Mouse (Mus musculus): ENCODE measurements around the gene BC017158.

The BC017158 gene

DNA sequence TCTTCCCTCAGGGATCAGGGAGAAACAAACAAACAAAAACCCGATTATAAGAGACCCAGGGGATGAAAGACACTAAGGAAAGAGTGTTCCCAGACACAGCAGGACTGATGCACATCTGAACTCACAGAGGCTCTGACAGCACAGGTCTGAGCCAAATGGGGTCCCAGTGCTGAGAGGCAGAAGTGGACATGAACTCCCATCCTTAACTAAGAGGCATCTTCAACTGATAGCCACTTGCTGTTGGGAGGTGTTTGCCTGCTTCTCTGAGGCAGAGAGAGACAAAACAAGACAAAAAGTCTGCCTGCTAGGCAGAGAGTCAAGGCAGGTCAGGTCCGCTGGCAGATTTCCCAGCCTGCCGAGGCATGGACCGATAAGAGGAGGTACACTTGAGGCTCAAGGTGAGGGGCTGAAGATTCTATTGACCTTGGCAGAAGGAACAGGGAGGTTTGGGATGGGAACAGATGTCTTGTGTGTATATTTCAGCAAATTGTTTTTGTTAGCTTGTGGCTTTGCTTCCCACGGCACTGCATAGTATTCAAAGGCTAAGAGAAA is 41.1 kb downstream of the BC017158 start:
- Histone ChIP-seq H3K27me3 (ENCODE audit: control insufficient read depth, insufficient read depth, low read length, poor library complexity, severe bottlenecking) (no peaks in the 10 kb centered on the region), H3K36me3 (ENCODE audit: control insufficient read depth, insufficient read depth, low read length, poor library complexity, severe bottlenecking) (peaks cover 3% of the 10 kb centered on the region)
- DNase-seq (ENCODE audit: low read depth, low spot score): no peak

DNA sequence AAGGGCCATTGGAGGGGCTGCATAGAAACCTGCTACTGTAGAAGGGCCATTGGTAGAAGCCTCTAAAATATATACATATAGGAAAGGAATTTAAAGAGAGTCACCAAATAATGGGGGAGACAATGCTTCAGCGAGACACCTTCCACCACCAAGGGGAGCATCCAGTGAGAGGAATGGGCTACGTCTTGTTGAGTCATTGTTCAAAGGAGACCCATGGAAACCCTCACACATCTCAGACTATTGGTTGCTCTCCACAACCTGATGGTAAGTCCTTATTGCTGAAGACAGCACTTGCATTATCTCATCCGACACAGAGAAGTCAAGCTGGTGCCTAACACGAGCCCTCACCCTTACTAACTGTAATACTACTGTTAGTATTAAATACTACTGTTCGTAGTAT is 42.2 kb downstream of the BC017158 start:
- no peak for DNase-seq (ENCODE audit: low read depth, low spot score)
- H3K27me3 ChIP-seq (ENCODE audit: control insufficient read depth, insufficient read depth, low read length, poor library complexity, severe bottlenecking): no peaks in the 10 kb centered on the region
- peaks cover 3% of the 10 kb centered on the region for H3K36me3 ChIP-seq (ENCODE audit: control insufficient read depth, insufficient read depth, low read length, poor library complexity, severe bottlenecking)

DNA sequence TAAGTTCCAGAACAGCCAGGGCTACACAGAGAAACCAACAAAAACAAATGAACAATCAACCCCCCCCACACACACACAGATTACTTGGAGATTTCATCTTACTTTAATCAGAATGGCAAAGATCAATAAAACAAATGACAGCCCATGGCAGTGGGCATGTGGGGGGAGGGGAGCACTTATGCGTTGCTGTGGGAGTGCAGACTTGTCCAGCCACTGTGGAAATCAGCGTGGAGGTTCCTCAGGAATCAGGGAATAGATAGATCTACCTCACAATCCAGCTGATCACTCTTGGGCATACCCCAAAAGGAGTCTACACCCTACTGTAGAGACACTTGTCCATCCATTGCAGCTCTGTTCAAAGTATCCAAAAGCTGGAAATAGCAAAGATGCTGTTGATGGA is 43.0 kb downstream of the BC017158 start:
- Histone ChIP-seq H3K27me3 (ENCODE audit: control insufficient read depth, insufficient read depth, low read length, poor library complexity, severe bottlenecking) (no peaks in the 10 kb centered on the region), H3K36me3 (ENCODE audit: control insufficient read depth, insufficient read depth, low read length, poor library complexity, severe bottlenecking) (peaks cover 3% of the 10 kb centered on the region)
- no peak for DNase-seq (ENCODE audit: low read depth, low spot score)

DNA sequence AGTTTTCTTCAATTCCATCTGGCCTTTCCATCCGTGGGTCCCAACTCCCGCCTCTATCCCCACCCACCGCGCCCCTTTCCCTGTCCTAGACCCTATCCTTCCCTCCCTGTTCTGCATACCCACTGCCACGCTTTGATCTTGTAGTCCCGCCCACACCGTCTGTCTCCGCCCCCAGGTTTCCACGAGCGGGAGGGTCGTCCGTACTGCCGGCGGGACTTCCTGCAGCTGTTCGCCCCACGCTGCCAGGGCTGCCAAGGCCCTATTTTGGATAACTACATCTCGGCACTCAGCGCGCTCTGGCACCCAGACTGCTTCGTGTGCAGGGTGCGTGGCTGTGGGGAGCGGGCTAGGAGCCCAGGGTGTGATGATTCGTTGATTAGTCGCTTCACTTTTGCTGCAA is 45.4 kb downstream of the BC017158 start:
- Histone ChIP-seq H3K27me3 (ENCODE audit: control insufficient read depth, insufficient read depth, low read length, poor library complexity, severe bottlenecking) (no peaks in the 10 kb centered on the region), H3K36me3 (ENCODE audit: control insufficient read depth, insufficient read depth, low read length, poor library complexity, severe bottlenecking) (peaks cover 3% of the 10 kb centered on the region)
- DNase-seq (ENCODE audit: low read depth, low spot score): no peak

DNA sequence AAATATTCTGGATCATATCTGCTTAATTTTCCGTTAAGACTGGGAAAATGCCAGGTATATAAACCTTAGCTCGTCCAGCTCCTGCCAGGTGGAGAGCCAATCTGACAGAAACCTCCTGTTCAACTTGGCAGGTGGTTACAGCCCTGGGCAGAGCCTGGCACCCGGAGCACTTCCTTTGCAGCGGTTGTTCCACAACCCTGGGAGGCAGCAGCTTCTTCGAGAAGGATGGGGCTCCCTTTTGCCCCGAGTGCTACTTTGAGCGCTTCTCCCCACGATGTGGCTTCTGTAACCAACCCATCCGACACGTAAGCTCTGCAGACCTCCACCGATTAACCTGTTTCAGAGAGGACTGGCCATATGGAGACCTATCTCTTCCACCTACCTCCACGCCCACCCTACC is 46.0 kb downstream of the BC017158 start:
- Histone ChIP-seq H3K36me3 (ENCODE audit: control insufficient read depth, insufficient read depth, low read length, poor library complexity, severe bottlenecking) (peaks cover 3% of the 10 kb centered on the region), H3K27me3 (ENCODE audit: control insufficient read depth, insufficient read depth, low read length, poor library complexity, severe bottlenecking) (no peaks in the 10 kb centered on the region)
- no peak for DNase-seq (ENCODE audit: low read depth, low spot score)

DNA sequence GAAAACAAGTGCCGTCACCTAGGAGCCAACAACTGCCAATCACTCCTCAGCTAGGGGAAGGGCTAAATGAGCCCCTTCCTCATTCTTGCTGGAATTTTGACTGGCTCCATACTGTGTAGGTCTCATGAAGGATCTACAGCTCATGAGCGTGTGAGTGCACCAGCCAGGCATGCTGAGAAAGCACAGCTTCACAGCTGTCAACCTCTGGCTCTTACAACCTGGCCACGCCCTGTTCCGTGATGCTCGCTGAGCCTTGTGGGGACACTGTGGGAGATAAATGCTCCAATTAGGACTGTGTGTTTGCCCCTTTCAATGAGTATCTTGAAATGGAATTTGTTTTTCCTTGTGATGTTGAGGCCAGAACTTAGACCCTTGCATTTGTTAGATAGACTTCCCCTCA is 48.0 kb downstream of the BC017158 start:
- peaks cover 4% of the 10 kb centered on the region for H3K36me3 ChIP-seq (ENCODE audit: control insufficient read depth, insufficient read depth, low read length, poor library complexity, severe bottlenecking)
- no peaks in the 10 kb centered on the region for H3K27me3 ChIP-seq (ENCODE audit: control insufficient read depth, insufficient read depth, low read length, poor library complexity, severe bottlenecking)
- DNase-seq (ENCODE audit: low read depth, low spot score): no peak

DNA sequence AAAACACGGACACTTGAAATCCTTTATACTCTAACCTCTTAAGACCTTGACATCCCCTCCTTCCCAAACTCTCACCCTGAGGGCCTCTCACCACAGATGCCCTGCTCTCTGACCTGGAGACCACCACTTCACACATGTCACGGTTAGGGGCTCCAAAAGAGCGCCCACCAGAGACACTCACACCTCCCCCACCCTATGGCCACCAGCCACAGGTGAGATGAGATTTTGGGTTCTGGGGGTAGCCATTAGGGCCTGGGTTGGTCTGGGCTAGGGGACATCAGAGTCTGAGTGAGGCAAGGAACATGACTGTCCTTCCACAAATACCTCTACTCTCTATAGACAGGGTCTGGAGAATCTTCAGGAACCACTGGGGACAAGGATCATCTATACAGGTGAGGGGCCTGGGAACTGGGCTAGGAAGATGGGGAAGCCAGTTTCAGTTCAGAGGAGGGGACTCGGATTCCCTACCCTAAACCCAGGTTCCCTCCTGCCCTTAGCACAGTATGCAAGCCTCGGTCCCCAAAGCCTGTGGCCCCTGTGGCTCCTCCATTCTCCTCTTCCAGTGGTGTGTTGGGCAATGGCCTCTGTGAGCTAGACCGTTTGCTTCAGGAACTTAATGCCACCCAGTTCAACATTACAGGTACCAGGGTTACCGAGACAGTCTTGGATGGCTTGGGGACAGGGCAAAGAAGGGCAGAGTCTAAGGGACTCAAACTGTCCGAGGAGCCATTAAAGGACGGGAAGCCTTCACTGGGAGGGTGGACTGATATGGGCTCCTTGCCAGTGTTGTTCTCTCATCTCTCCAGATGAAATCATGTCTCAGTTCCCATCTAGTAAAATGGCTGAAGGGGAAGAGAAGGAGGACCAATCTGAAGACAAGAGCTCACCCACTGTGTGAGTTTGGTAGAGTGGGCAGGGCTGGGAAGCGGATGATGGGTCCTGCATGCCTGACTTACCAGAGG is 49.6 kb downstream of the BC017158 start:
- DNase-seq (ENCODE audit: low read depth, low spot score): no peak
- Histone ChIP-seq H3K27me3 (ENCODE audit: control insufficient read depth, insufficient read depth, low read length, poor library complexity, severe bottlenecking) (no peaks in the 10 kb centered on the region), H3K36me3 (ENCODE audit: control insufficient read depth, insufficient read depth, low read length, poor library complexity, severe bottlenecking) (peaks cover 8% of the 10 kb centered on the region)

DNA sequence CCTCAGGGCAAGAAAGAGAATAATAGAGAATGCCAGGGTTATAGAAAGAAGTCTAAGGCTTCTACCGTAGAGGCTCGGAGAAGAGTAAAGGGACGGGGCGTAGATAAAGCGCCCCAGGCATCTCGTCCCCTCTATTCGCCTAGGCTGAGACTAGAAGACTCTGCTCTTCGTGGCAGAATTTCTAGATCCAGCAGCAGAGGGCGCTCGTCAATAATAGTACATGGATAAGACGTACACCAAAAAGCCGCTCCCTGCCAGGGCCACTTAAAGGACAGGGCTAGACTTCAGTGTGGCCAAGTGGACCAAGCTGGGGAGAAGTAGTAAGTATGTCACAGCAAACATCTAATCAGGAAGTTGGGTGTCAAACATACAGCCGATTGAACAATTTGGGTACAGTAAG is 50.5 kb downstream of the BC017158 start:
- peaks cover 10% of the 10 kb centered on the region for H3K36me3 ChIP-seq (ENCODE audit: control insufficient read depth, insufficient read depth, low read length, poor library complexity, severe bottlenecking)
- peak; percentile 78 for DNase-seq (ENCODE audit: low read depth, low spot score)

DNA sequence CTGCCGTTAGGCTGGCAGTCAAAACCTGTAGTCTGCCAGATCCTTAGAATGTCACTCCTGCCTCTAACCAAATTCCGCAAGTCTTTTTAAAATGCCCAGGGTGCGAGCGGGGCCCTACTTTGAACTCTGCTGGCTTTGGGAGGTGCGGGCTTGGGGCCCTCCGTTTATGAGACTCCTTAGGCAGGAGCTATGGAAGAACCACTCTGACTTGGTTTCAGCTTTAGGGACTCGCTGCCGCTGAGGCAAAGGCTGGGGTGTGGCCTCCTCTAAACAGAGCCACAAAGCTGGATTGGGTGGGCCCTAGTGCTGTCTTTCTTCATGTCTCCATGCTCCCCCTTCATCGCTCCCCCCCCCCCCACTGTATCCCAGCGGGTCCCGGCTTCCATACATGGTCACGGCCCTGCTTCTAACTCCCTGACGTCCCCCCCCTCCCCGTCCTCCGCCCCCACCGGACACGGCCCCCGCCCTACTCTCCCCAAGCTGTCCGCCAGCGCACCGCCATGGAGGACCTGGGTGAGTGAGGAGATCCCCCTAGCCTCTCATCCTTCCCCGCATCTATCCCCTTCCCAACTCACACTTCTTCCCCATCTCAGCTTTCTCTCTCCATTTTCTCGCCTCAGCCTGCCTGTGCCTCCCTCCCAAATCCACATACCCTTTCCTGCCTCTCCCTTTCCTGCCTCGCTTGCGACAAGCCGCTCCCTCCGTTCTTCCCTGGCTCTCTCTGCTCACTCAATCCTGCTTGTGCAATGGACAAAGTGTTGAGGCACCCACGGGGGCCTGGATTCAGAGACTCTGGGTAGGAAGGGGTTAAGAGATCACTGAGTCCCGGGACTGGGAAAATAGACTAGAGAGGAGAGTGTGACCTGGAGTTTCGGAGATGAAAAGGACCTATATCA is 51.2 kb downstream of the BC017158 start, which contains the start of gene Tgfb1i1:
Gene Tgfb1i1, plus strand, starts transcription at position 317 of the 896 bp plus-strand sequence.
- DNase-seq (ENCODE audit: low read depth, low spot score): no peak
- H3K36me3 ChIP-seq (ENCODE audit: control insufficient read depth, insufficient read depth, low read length, poor library complexity, severe bottlenecking): peaks cover 12% of the 10 kb centered on the region

More for the DNA sequence above, 50.5 kb downstream of the BC017158 start:
- no peaks in the 10 kb centered on the region for H3K27me3 ChIP-seq (ENCODE audit: control insufficient read depth, insufficient read depth, low read length, poor library complexity, severe bottlenecking)

DNA sequence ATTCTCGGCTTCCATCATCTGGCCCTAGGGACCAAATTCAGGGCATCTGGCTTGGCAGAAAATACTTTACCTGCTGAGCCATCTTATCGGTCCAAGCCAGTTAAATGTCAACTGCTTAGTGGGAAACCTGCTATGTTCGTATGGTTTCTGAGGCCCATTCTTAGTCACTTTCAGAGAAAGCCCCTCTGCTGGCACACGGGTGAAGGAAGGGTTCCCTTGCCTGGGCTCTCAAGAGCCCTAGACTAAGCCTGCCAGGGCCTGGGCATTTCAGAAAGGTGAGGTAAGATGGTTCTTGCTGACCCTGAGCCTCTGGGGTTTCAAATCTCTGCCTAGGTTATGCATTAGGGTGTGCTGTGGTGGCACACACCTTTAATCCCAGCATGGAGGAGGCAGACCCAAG is 52.4 kb downstream of the BC017158 start:
- peaks cover 15% of the 10 kb centered on the region for H3K36me3 ChIP-seq (ENCODE audit: control insufficient read depth, insufficient read depth, low read length, poor library complexity, severe bottlenecking)
- DNase-seq (ENCODE audit: low read depth, low spot score): no peak

More for the DNA sequence above, 51.2 kb downstream of the BC017158 start, which contains the start of gene Tgfb1i1:
- no peaks in the 10 kb centered on the region for H3K27me3 ChIP-seq (ENCODE audit: control insufficient read depth, insufficient read depth, low read length, poor library complexity, severe bottlenecking)

DNA sequence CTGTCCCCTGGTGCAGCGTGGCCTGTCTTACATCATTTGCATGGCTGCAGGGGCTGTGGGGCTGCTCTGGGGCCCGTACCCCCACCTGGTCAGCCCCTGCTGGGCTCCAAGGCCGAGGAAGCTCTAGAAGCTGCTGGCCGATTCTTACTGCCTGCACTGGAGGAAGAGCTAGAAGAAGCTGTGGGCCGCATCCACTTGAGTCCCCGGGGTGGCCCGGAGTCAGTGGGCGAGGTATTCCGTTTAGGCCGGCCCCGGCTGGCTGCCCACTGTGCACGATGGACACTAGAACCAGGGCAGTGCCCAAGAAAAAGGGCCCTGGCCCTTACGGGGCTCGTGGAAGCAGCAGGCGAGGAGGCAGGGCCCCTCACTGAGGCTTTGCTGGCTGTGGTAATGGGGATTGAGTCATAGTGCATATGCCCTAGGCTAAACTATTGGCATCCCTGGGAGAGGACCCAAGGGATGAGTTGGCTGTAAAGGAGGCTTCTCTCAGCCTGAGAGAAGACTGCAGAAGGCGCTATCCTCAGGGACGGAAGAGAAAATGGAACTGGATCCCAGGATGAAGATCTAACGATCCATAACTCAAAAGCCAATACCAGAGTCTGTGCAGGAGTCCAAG is 53.5 kb downstream of the BC017158 start:
- no peak for DNase-seq (ENCODE audit: low read depth, low spot score)
- Histone ChIP-seq H3K36me3 (ENCODE audit: control insufficient read depth, insufficient read depth, low read length, poor library complexity, severe bottlenecking) (peaks cover 19% of the 10 kb centered on the region), H3K27me3 (ENCODE audit: control insufficient read depth, insufficient read depth, low read length, poor library complexity, severe bottlenecking) (no peaks in the 10 kb centered on the region)

More for the DNA sequence above, 52.4 kb downstream of the BC017158 start:
- H3K27me3 ChIP-seq (ENCODE audit: control insufficient read depth, insufficient read depth, low read length, poor library complexity, severe bottlenecking): no peaks in the 10 kb centered on the region

DNA sequence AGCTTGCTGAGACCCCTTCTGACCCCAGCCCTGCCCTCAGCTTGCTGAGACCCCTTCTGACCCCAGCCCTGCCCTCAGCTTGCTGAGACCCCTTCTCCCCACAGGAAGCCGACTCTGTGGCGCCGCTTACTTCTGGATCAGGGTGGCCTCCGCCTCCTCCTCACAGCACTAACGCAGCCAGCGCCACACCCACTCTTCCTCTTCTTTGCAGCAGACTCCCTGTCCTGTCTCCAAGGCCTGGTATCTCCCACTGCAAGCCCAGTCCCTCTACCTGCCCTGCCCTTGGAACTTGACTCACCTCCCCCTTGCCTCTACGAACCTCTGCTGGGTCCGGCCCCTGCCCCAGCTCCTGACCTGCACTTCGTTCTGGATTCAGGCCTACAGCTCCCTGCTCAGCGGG is 54.0 kb downstream of the BC017158 start:
- DNase-seq (ENCODE audit: low read depth, low spot score): no peak
- Histone ChIP-seq H3K36me3 (ENCODE audit: control insufficient read depth, insufficient read depth, low read length, poor library complexity, severe bottlenecking) (peaks cover 19% of the 10 kb centered on the region), H3K27me3 (ENCODE audit: control insufficient read depth, insufficient read depth, low read length, poor library complexity, severe bottlenecking) (no peaks in the 10 kb centered on the region)

DNA sequence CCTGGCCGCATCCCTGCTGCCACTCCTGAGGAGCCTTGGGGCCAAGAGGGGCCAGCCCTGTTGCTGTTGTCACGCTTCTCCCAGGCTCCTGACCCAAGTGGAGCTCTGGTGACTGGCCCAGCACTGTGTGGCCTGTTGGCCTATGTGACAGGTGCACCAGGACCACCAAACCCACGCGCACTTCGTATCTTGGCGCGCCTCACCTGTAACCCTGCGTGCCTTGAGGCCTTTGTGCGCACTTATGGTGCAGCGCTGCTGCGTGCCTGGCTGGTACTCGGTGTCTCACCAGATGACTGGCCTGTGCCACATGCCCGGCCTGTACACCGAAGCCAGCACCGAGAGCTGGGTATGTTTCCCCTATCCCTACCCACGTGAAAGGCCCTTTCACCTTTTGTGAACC is 55.6 kb downstream of the BC017158 start:
- Histone ChIP-seq H3K27me3 (ENCODE audit: control insufficient read depth, insufficient read depth, low read length, poor library complexity, severe bottlenecking) (no peaks in the 10 kb centered on the region), H3K36me3 (ENCODE audit: control insufficient read depth, insufficient read depth, low read length, poor library complexity, severe bottlenecking) (peaks cover 19% of the 10 kb centered on the region)
- DNase-seq (ENCODE audit: low read depth, low spot score): no peak

DNA sequence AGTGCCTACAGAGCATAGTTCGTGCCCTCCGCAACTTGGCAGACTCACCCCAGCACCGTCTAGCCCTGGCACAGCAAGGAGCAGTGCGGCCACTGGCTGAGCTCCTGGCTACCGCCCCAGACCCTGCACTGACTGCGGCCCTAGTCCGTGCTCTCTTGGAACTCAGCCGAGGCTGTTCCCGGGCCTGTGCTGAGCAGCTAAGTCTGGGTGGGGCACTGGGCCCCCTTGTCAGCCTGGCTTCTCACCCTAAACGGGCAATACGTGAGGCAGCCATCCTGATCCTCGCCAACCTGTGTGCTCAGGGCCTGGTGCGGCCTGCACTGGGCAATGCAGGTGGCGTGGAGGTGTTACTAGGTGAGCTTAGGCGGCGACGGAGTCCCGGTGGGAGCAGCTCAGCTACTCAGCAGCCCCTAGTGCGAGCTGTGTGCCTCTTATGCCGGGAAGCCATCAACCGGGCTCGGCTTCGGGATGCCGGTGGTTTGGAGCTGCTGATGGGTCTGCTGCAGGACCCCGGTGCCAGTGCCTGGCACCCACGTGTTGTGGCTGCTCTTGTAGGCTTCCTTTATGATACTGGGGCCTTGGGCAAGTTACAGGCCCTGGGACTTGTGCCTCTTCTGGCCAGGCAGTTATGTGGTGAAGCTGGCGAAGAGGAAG is 57.7 kb downstream of the BC017158 start:
- DNase-seq (ENCODE audit: low read depth, low spot score): peak; percentile 10
- Histone ChIP-seq H3K27me3 (ENCODE audit: control insufficient read depth, insufficient read depth, low read length, poor library complexity, severe bottlenecking) (no peaks in the 10 kb centered on the region), H3K36me3 (ENCODE audit: control insufficient read depth, insufficient read depth, low read length, poor library complexity, severe bottlenecking) (peaks cover 18% of the 10 kb centered on the region)
